Mouse (Mus musculus) heart, postnatal 36 days (tissue): ENCODE data around the gene Fsip1. TPM values are rescaled to one million over a fixed set of nuclear protein-coding genes. Genes with fewer than 3 reads are reported as not detected.
A peak's percentile ranks its signal among the peaks of the same experiment; 100 is the strongest.
"Not testable (repeated sequence)": the region's sequence is repeated elsewhere in the genome, so short reads cannot be mapped to it uniquely, and the experiment has no call there.

Experiments
- DNase-seq, 2 experiments: peaks; one replicate each; pipeline ENCODE4 v3.0.0; 2021 to 2022
- intact Hi-C: fragments of 180-260 bp; cut with DNase I; formaldehyde crosslinking; loops from one replicate; pipeline ENCODE4 v1.15.1; 2025
- total RNA-seq, 2 experiments: library from RNA; stranded (reverse); gene quantifications; 2 replicates each; pipeline ENCODE4 v1.2.3; 2021

Fsip1 gene
- total RNA-seq = not detected

- intact Hi-C loops = no loop called here
- DNase-seq = peak; percentile 44 to 61
Measured at GRCm38 (mm10) chr2:118256621-118257053, at the start of gene Fsip1. Gene Fsip1 (minus strand): TSS chr2:118256966.

GRCm38 (mm10) chr2:118306522-118306895 lies 49.7 kb upstream of the Fsip1 start:
- intact Hi-C loops = no loop called here
- no peak for DNase-seq

- intact Hi-C loops = no loop called here
- DNase-seq = no peak
Measured at GRCm38 (mm10) chr2:118305827-118306521, 49.2 kb upstream of the Fsip1 start.

- intact Hi-C loops = no loop called here
- no peak for DNase-seq
Measured at GRCm38 (mm10) chr2:118303456-118303855, 46.7 kb upstream of the Fsip1 start.

- intact Hi-C loops = no loop called here
- no peak for DNase-seq
Measured at GRCm38 (mm10) chr2:118301656-118302055, 44.9 kb upstream of the Fsip1 start.

- intact Hi-C loops = no loop called here
- no peak for DNase-seq
Measured at GRCm38 (mm10) chr2:118301041-118301545, 44.3 kb upstream of the Fsip1 start.

- intact Hi-C loops = no loop called here
- no peak for DNase-seq
Measured at GRCm38 (mm10) chr2:118299981-118300380, 43.2 kb upstream of the Fsip1 start.

- intact Hi-C loops = no loop called here
- DNase-seq = no peak
Measured at GRCm38 (mm10) chr2:118298601-118299000, 41.8 kb upstream of the Fsip1 start.

GRCm38 (mm10) chr2:118297966-118298365 lies 41.2 kb upstream of the Fsip1 start:
- no peak for DNase-seq
- intact Hi-C loops = no loop called here

GRCm38 (mm10) chr2:118295505-118295904 lies 38.7 kb upstream of the Fsip1 start:
- peak; percentile 11 to 18 for DNase-seq
- intact Hi-C loops = no loop called here

GRCm38 (mm10) chr2:118293583-118293982 lies 36.8 kb upstream of the Fsip1 start:
- intact Hi-C loops = no loop called here
- DNase-seq = no peak

- intact Hi-C loops = not testable (repeated sequence)
Measured at GRCm38 (mm10) chr2:118289066-118289460, 32.3 kb upstream of the Fsip1 start.

GRCm38 (mm10) chr2:118288326-118289065 lies 31.7 kb upstream of the Fsip1 start:
- DNase-seq = no peak
- intact Hi-C loops = no loop called here

More at GRCm38 (mm10) chr2:118289066-118289460, 32.3 kb upstream of the Fsip1 start:
- not testable (repeated sequence) for DNase-seq

- intact Hi-C loops = no loop called here
- no peak for DNase-seq
Measured at GRCm38 (mm10) chr2:118287678-118288077, 30.9 kb upstream of the Fsip1 start.

- intact Hi-C loops = no loop called here
Measured at GRCm38 (mm10) chr2:118282467-118282866, 25.7 kb upstream of the Fsip1 start.

GRCm38 (mm10) chr2:118278249-118278648 lies 21.5 kb upstream of the Fsip1 start:
- intact Hi-C loops = no loop called here
- DNase-seq = no peak

More at GRCm38 (mm10) chr2:118282467-118282866, 25.7 kb upstream of the Fsip1 start:
- DNase-seq = no peak

- DNase-seq = no peak
- intact Hi-C loops = no loop called here
Measured at GRCm38 (mm10) chr2:118271606-118272005, 14.8 kb upstream of the Fsip1 start.

- no peak for DNase-seq
- intact Hi-C loops = no loop called here
Measured at GRCm38 (mm10) chr2:118270213-118270612, 13.4 kb upstream of the Fsip1 start.

- DNase-seq = no peak
- intact Hi-C loops = loop anchor here (1.0 to 10.0 kb wide), 5 partner anchors 72 to 431 kb away; partner anchors contain the start of gene Srp14
Measured at GRCm38 (mm10) chr2:118263914-118264201, 7.1 kb upstream of the Fsip1 start.

GRCm38 (mm10) chr2:118263151-118263913 lies 6.6 kb upstream of the Fsip1 start:
- DNase-seq = peak; percentile 49 to 53
- intact Hi-C loops = loop anchor here (1.0 to 10.0 kb wide), 5 partner anchors 73 to 431 kb away; partner anchors contain the start of gene Srp14

GRCm38 (mm10) chr2:118262673-118263072 lies 5.9 kb upstream of the Fsip1 start:
- intact Hi-C loops = loop anchor here (1.0 to 10.0 kb wide), 5 partner anchors 74 to 432 kb away; partner anchors contain the start of gene Srp14
- DNase-seq = no peak
